Mouse (Mus musculus): ENCODE results near the gene Tmed10. TPM values are rescaled to one million over a fixed set of nuclear protein-coding genes. Genes with fewer than 3 reads are reported as not detected.

Gene Tmed10
- polyA plus RNA-seq, 1 experiment from 2014 or later: 279 TPM

GRCm38 (mm10) chr12:85397063-85397959 is 22.7 kb upstream of the Tmed10 start:
- no peak for DNase-seq (ENCODE audit: low spot score)
- Histone ChIP-seq H3K27ac (ENCODE audit: low read depth, low read length) (no peak overlapping the region), H3K27me3 (ENCODE audit: control insufficient read depth, insufficient read depth, low read length) (no peaks in the 10 kb centered on the region), H3K4me2 (replicated peaks; ENCODE audit: low read depth, low read length) (no peak overlapping the region), H3K4me3 (ENCODE audit: low read depth, low read length) (no peak overlapping the region), H3K4me1 (replicated peaks; ENCODE audit: control insufficient read depth, insufficient read depth, low read length) (no peaks in the 10 kb centered on the region), H3K36me3 (ENCODE audit: control insufficient read depth, insufficient read depth, low read length) (no peaks in the 10 kb centered on the region), H3K9ac (ENCODE audit: low read depth, low read length) (no peak overlapping the region), H3K9me3 (ENCODE audit: control insufficient read depth, low read length) (no peaks in the 10 kb centered on the region)
- WGBS: 84% methylated on average over 18 of the region's 18 CpGs
- no peak for ATAC-seq (ENCODE audit: low FRiP score)

GRCm38 (mm10) chr12:85393981-85394380 is 19.3 kb upstream of the Tmed10 start:
- WGBS: 75% methylated on average over 7 of the region's 7 CpGs
- no peak for DNase-seq (ENCODE audit: low spot score)

GRCm38 (mm10) chr12:85393526-85393925 is 18.9 kb upstream of the Tmed10 start:
- no peak overlapping the region for H3K4me3 ChIP-seq (ENCODE audit: low read depth, low read length)
- no peak for ATAC-seq (ENCODE audit: low FRiP score)
- no peak for DNase-seq (ENCODE audit: low spot score)
- H3K27me3 ChIP-seq (ENCODE audit: control insufficient read depth, insufficient read depth, low read length): no peaks in the 10 kb centered on the region
- WGBS: 80% methylated on average over 5 of the region's 5 CpGs
- no peaks in the 10 kb centered on the region for H3K36me3 ChIP-seq (ENCODE audit: control insufficient read depth, insufficient read depth, low read length)
- no peak overlapping the region for H3K27ac ChIP-seq (ENCODE audit: low read depth, low read length)
- no peaks in the 10 kb centered on the region for H3K4me1 ChIP-seq (replicated peaks; ENCODE audit: control insufficient read depth, insufficient read depth, low read length)
- H3K4me2 ChIP-seq (replicated peaks; ENCODE audit: low read depth, low read length): no peak overlapping the region
- no peaks in the 10 kb centered on the region for H3K9me3 ChIP-seq (ENCODE audit: control insufficient read depth, low read length)
- H3K9ac ChIP-seq (ENCODE audit: low read depth, low read length): no peak overlapping the region

More at GRCm38 (mm10) chr12:85393981-85394380, 19.3 kb upstream of the Tmed10 start:
- no peaks in the 10 kb centered on the region for H3K9me3 ChIP-seq (ENCODE audit: control insufficient read depth, low read length)
- ATAC-seq (ENCODE audit: low FRiP score): no peak
- H3K36me3 ChIP-seq (ENCODE audit: control insufficient read depth, insufficient read depth, low read length): no peaks in the 10 kb centered on the region
- no peaks in the 10 kb centered on the region for H3K27me3 ChIP-seq (ENCODE audit: control insufficient read depth, insufficient read depth, low read length)
- H3K4me2 ChIP-seq (replicated peaks; ENCODE audit: low read depth, low read length): no peak overlapping the region
- no peak overlapping the region for H3K9ac ChIP-seq (ENCODE audit: low read depth, low read length)
- no peak overlapping the region for H3K27ac ChIP-seq (ENCODE audit: low read depth, low read length)
- H3K4me1 ChIP-seq (replicated peaks; ENCODE audit: control insufficient read depth, insufficient read depth, low read length): no peaks in the 10 kb centered on the region
- no peak overlapping the region for H3K4me3 ChIP-seq (ENCODE audit: low read depth, low read length)

GRCm38 (mm10) chr12:85391148-85391547 is 16.5 kb upstream of the Tmed10 start:
- H3K4me1 ChIP-seq (replicated peaks; ENCODE audit: control insufficient read depth, insufficient read depth, low read length): no peaks in the 10 kb centered on the region
- no peaks in the 10 kb centered on the region for H3K27me3 ChIP-seq (ENCODE audit: control insufficient read depth, insufficient read depth, low read length)
- H3K4me2 ChIP-seq (replicated peaks; ENCODE audit: low read depth, low read length): no peak overlapping the region
- H3K9ac ChIP-seq (ENCODE audit: low read depth, low read length): no peak overlapping the region
- H3K27ac ChIP-seq (ENCODE audit: low read depth, low read length): no peak overlapping the region
- H3K9me3 ChIP-seq (ENCODE audit: control insufficient read depth, low read length): no peaks in the 10 kb centered on the region
- H3K4me3 ChIP-seq (ENCODE audit: low read depth, low read length): no peak overlapping the region
- no peaks in the 10 kb centered on the region for H3K36me3 ChIP-seq (ENCODE audit: control insufficient read depth, insufficient read depth, low read length)
- no peak for DNase-seq (ENCODE audit: low spot score)
- WGBS: 94% methylated on average over 7 of the region's 7 CpGs
- ATAC-seq (ENCODE audit: low FRiP score): no peak

- Histone ChIP-seq H3K9me3 (ENCODE audit: control insufficient read depth, low read length) (no peaks in the 10 kb centered on the region), H3K27me3 (ENCODE audit: control insufficient read depth, insufficient read depth, low read length) (no peaks in the 10 kb centered on the region), H3K9ac (ENCODE audit: low read depth, low read length) (no peak overlapping the region), H3K4me1 (replicated peaks; ENCODE audit: control insufficient read depth, insufficient read depth, low read length) (no peaks in the 10 kb centered on the region), H3K27ac (ENCODE audit: low read depth, low read length) (no peak overlapping the region), H3K4me3 (ENCODE audit: low read depth, low read length) (no peak overlapping the region), H3K4me2 (replicated peaks; ENCODE audit: low read depth, low read length) (no peak overlapping the region), H3K36me3 (ENCODE audit: control insufficient read depth, insufficient read depth, low read length) (no peaks in the 10 kb centered on the region)
- 80% methylated on average over 15 of the region's 15 CpGs for WGBS
- no peak for DNase-seq (ENCODE audit: low spot score)
- ATAC-seq (ENCODE audit: low FRiP score): no peak
Measured at GRCm38 (mm10) chr12:85389204-85390185, 14.8 kb upstream of the Tmed10 start.

GRCm38 (mm10) chr12:85385995-85386375 is 11.3 kb upstream of the Tmed10 start:
- no peak overlapping the region for H3K27ac ChIP-seq (ENCODE audit: low read depth, low read length)
- 59% methylated on average over 5 of the region's 5 CpGs for WGBS
- H3K27me3 ChIP-seq (ENCODE audit: control insufficient read depth, insufficient read depth, low read length): no peaks in the 10 kb centered on the region
- H3K9ac ChIP-seq (ENCODE audit: low read depth, low read length): no peak overlapping the region
- H3K4me3 ChIP-seq (ENCODE audit: low read depth, low read length): no peak overlapping the region
- ATAC-seq (ENCODE audit: low FRiP score) (no peak), DNase-seq (ENCODE audit: low spot score) (no peak)
- no peaks in the 10 kb centered on the region for H3K4me1 ChIP-seq (replicated peaks; ENCODE audit: control insufficient read depth, insufficient read depth, low read length)
- H3K36me3 ChIP-seq (ENCODE audit: control insufficient read depth, insufficient read depth, low read length): no peaks in the 10 kb centered on the region
- no peaks in the 10 kb centered on the region for H3K9me3 ChIP-seq (ENCODE audit: control insufficient read depth, low read length)
- no peak overlapping the region for H3K4me2 ChIP-seq (replicated peaks; ENCODE audit: low read depth, low read length)

GRCm38 (mm10) chr12:85385329-85385994 is 10.8 kb upstream of the Tmed10 start:
- H3K27ac ChIP-seq (ENCODE audit: low read depth, low read length): no peak overlapping the region
- no peak overlapping the region for H3K9ac ChIP-seq (ENCODE audit: low read depth, low read length)
- H3K9me3 ChIP-seq (ENCODE audit: control insufficient read depth, low read length): no peaks in the 10 kb centered on the region
- 77% methylated on average over 10 of the region's 10 CpGs for WGBS
- H3K27me3 ChIP-seq (ENCODE audit: control insufficient read depth, insufficient read depth, low read length): no peaks in the 10 kb centered on the region
- H3K4me1 ChIP-seq (replicated peaks; ENCODE audit: control insufficient read depth, insufficient read depth, low read length): no peaks in the 10 kb centered on the region
- no peak for DNase-seq (ENCODE audit: low spot score)
- no peak for ATAC-seq (ENCODE audit: low FRiP score)
- H3K4me3 ChIP-seq (ENCODE audit: low read depth, low read length): no peak overlapping the region
- no peaks in the 10 kb centered on the region for H3K36me3 ChIP-seq (ENCODE audit: control insufficient read depth, insufficient read depth, low read length)
- no peak overlapping the region for H3K4me2 ChIP-seq (replicated peaks; ENCODE audit: low read depth, low read length)
